Mouse (Mus musculus) hindbrain, postnatal 0 days (tissue): ENCODE measurements at regions not wholly inside any gene's neighbourhood (a gene's known extent, or its start where the extent isn't known, plus 50 kb on each side); places are given as distances from the start of the nearest gene placed in this dataset.
A peak's percentile ranks its signal among the peaks of the same experiment; 100 is the strongest.

Experiments
- ATAC-seq: fragments of 200-750 bp; cut with Nextera tagmentation; 2 replicates; pipeline ENCODE4 v1.8.0; 2017; ENCODE audit warnings: mild to moderate bottlenecking, moderate TSS enrichment, moderate library complexity
- DNase-seq: peaks from one replicate; pipeline ENCODE4 v3.0.0-alpha.2; 2015; ENCODE audit warnings: low spot score
- H3K27ac ChIP-seq: fragments of 300-500 bp; sonication (generic); 2 replicates; pipeline ENCODE4 v1.5.1; 2014; ENCODE audit warnings: mild to moderate bottlenecking
- H3K27me3 ChIP-seq: fragments of 300-500 bp; sonication (generic); 2 replicates; pipeline ENCODE4 v1.6.1; 2014; ENCODE audit warnings: low read length, mixed read lengths; ENCODE audit not compliant: insufficient read depth
- H3K36me3 ChIP-seq: fragments of 300-500 bp; sonication (generic); 2 replicates; pipeline ENCODE4 v1.6.1; 2014; ENCODE audit warnings: low read length, mixed read lengths; ENCODE audit not compliant: insufficient read depth
- H3K4me1 ChIP-seq: fragments of 300-500 bp; sonication (generic); 2 replicates; pipeline ENCODE4 v1.6.1; 2014; ENCODE audit warnings: antibody characterized with exemption, low read length, mixed read lengths; ENCODE audit not compliant: insufficient read depth
- H3K4me2 ChIP-seq: fragments of 300-500 bp; sonication (generic); 2 replicates; pipeline ENCODE4 v1.6.1; 2014; ENCODE audit warnings: low read depth, mild to moderate bottlenecking, low read length, moderate library complexity, mixed read lengths
- H3K4me3 ChIP-seq: fragments of 300-500 bp; sonication (generic); 2 replicates; pipeline ENCODE4 v1.5.1; 2014; ENCODE audit warnings: low read length
- H3K9ac ChIP-seq: fragments of 300-500 bp; sonication (generic); replicated peaks from 2 replicates; pipeline ENCODE4 v1.6.1; 2014; ENCODE audit warnings: mild to moderate bottlenecking, low read length, moderate library complexity, mixed read lengths
- H3K9me3 ChIP-seq: fragments of 300-500 bp; sonication (generic); 2 replicates; pipeline ENCODE4 v1.6.1; 2016; ENCODE audit warnings: low read length, mixed read lengths
- CTCF ChIP-seq: IDR thresholded peaks from 2 replicates; pipeline ENCODE4 v1.5.1; 2016; ENCODE audit warnings: antibody characterized with exemption, control low read depth, low read depth
- WGBS: fragments of 180-500 bp; shearing (Covaris S2); extraction: QIAGEN DNeasy Blood & Tissue Kit; methylation state at CpG from one replicate; pipeline ENCODE4 v1.1.7; 2014; 5-methylcytosine and 5-hydroxymethylcytosine counted together

GRCm38 (mm10) chr8:126538136-126538535, 55.6 kb downstream of the Irf2bp2 start:
- 20% methylated on average over 3 of the region's 3 CpGs for WGBS
- no peaks in the 10 kb centered on the region for H3K27me3 ChIP-seq

DNA sequence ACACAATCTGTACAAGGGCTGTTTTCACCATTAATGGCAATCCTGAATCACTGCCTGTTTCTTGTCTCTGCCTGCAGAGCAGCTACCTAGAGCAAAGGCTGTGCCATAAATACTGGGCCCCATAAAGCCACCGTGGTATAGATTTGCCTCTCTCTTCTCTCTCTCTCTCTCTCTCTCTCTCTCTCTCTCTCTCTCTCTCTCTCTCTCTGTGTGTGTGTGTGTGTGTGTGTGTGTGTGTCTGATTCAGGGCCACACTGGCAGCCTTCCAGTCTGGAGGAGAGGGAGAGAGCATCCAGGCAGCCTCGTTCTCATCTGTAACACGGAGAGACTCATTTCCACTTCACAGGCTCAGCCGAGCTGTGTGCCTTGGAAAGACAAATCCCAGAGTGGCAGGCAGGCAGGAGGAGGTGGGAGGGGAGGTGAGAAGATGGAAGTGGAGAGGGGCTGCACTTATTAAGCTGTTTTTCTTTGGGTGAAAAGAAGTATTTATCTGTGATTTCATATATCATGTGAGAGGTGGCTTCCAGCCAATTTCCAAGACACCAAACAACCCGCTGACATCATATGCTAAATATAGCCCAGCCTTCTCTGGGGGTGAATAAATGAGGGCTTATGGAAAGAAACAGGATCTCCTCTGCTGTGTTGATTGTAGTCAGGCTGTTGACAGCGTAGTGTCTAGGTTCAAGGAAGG, 56.7 kb downstream of the Irf2bp2 start:
- Histone ChIP-seq H3K4me3 (no peak overlapping the region), H3K27me3 (no peaks in the 10 kb centered on the region), H3K36me3 (no peaks in the 10 kb centered on the region), H3K4me2 (peak overlapping the region; percentile 8; the same call in 1 of the 2 replicates), H3K4me1 (peaks cover 36% of the 10 kb centered on the region), H3K27ac (peak overlapping the region; percentile 89), H3K9ac (peak overlapping the region; percentile 14; the same call in 1 of the 2 replicates), H3K9me3 (no peaks in the 10 kb centered on the region)
- ATAC-seq (peak; percentile 84), DNase-seq (peak; percentile 95)
- TF ChIP-seq CTCF: no peak
- 2% methylated on average over 6 of the region's 6 CpGs for WGBS

More at GRCm38 (mm10) chr8:126538136-126538535, 55.6 kb downstream of the Irf2bp2 start:
- H3K9ac ChIP-seq: peak overlapping the region; percentile 33; the same call in 1 of the 2 replicates
- no peaks in the 10 kb centered on the region for H3K9me3 ChIP-seq
- H3K36me3 ChIP-seq: no peaks in the 10 kb centered on the region
- ATAC-seq (no peak), DNase-seq (no peak)
- no peak for TF ChIP-seq CTCF
- 0 out of 2 replicates have a peak overlapping the region, but pooled peaks have one; percentile 13 for H3K4me2 ChIP-seq
- H3K27ac ChIP-seq: peak overlapping the region; percentile 89
- no peak overlapping the region for H3K4me3 ChIP-seq
- H3K4me1 ChIP-seq: peaks cover 39% of the 10 kb centered on the region

DNA sequence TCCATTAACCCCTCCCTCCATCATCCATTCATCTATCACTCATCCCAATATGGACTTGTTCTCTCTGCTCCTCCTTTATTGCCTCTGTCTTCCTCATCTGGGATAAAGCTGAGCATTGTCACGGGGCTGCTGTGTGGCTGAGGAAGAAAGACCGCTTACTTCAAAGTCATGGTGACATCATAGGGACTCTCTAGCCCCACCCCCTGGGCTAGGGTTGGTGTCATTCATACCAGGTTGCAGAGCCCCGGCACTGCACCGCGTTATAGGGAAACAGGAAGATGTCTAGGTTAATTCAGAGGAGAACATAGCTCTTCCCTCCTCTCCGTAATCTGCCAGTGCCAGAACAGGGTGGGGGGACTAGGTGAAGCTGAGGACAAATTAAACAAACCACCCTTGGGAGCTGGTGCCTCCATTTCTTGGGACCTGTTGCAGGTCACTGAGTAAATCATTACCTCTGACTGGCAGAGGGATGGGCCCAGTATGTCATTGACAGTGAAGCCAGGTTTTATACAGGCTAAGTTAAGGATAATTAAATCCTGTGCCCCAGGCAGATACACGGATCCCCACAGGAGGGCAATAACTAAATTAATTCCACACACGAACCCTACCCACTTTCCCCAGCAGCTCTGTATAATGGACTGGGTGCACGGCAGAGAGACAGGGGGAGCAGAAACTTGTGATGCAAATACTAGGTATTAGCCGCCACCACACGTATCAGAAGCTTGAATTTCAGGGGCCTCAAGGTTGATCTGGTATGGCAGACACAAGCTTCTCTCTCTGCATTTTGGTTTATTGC, 57.5 kb downstream of the Irf2bp2 start:
- H3K27me3 ChIP-seq: no peaks in the 10 kb centered on the region
- 19% methylated on average over 11 of the region's 11 CpGs for WGBS
- H3K36me3 ChIP-seq: no peaks in the 10 kb centered on the region
- peak; percentile 6; the same call in 1 of the 2 replicates for ATAC-seq
- H3K9me3 ChIP-seq: no peaks in the 10 kb centered on the region
- H3K9ac ChIP-seq: peak overlapping the region; percentile 14
- peak overlapping the region; percentile 89 for H3K27ac ChIP-seq
- H3K4me2 ChIP-seq: no peak overlapping the region
- no peak overlapping the region for H3K4me3 ChIP-seq
- H3K4me1 ChIP-seq: peaks cover 36% of the 10 kb centered on the region
- no peak for TF ChIP-seq CTCF
- DNase-seq: peak; percentile 53

- H3K4me2 ChIP-seq: no peak overlapping the region
- no peaks in the 10 kb centered on the region for H3K9me3 ChIP-seq
- H3K9ac ChIP-seq: no peak overlapping the region
- no peaks in the 10 kb centered on the region for H3K27me3 ChIP-seq
- TF ChIP-seq CTCF: no peak
- ATAC-seq (no peak), DNase-seq (no peak)
- peaks cover 16% of the 10 kb centered on the region for H3K4me1 ChIP-seq
- no peak overlapping the region for H3K27ac ChIP-seq
- H3K36me3 ChIP-seq: no peaks in the 10 kb centered on the region
- H3K4me3 ChIP-seq: no peak overlapping the region
- 40% methylated on average over 7 of the region's 7 CpGs for WGBS
Observed at GRCm38 (mm10) chr8:126532284-126532974, 57.6 kb upstream of the Tarbp1 start.

- TF ChIP-seq CTCF: no peak
Observed at GRCm38 (mm10) chr8:126531459-126531858, 56.6 kb upstream of the Tarbp1 start.

DNA sequence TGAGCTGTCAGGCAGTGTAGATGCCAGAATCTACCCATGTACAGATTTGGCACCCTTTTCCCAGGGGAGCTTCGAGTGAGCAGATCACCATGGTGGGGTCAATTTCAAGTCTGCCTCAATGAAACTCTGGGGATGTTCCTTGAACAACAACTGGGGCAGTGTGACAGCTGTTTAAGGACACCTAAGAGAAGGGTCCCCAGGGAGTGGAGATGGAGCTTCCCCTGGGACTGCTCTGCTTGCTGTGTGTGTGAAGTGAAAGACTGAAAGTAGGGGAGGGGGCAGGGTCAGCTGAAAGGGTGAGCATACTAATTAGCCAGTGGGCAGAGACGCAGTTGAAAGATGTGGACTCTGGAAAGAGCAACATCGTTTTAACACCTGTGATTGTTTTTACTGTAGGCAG, 54.5 kb upstream of the Tarbp1 start:
- Histone ChIP-seq H3K9ac (no peak overlapping the region), H3K4me1 (peaks cover 4% of the 10 kb centered on the region; the same call in 1 of the 2 replicates), H3K36me3 (no peaks in the 10 kb centered on the region), H3K27ac (no peak overlapping the region), H3K4me3 (no peak overlapping the region), H3K27me3 (no peaks in the 10 kb centered on the region), H3K4me2 (no peak overlapping the region), H3K9me3 (no peaks in the 10 kb centered on the region)
- no peak for ATAC-seq
- WGBS: 48% methylated on average over 3 of the region's 3 CpGs
- DNase-seq: no peak
- TF ChIP-seq CTCF: no peak

More at GRCm38 (mm10) chr8:126531459-126531858, 56.6 kb upstream of the Tarbp1 start:
- no peak overlapping the region for H3K4me2 ChIP-seq
- no peaks in the 10 kb centered on the region for H3K36me3 ChIP-seq
- no peak overlapping the region for H3K9ac ChIP-seq
- ATAC-seq: no peak
- H3K9me3 ChIP-seq: no peaks in the 10 kb centered on the region
- 73% methylated on average over 7 of the region's 7 CpGs for WGBS
- DNase-seq: no peak
- peaks cover 8% of the 10 kb centered on the region; the same call in 1 of the 2 replicates for H3K4me1 ChIP-seq
- H3K4me3 ChIP-seq: no peak overlapping the region
- H3K27ac ChIP-seq: no peak overlapping the region
- H3K27me3 ChIP-seq: no peaks in the 10 kb centered on the region
